9 mouse cellular contexts compared by ENCODE assay signal in genomic region chrX:170674885-170675876, GRCm38 (mm10). TPM values are rescaled to one million over a fixed set of nuclear protein-coding genes. Genes with fewer than 3 reads are reported as not detected.
DNase-seq lines count a peak whose midpoint lies in the region; ATAC-seq and TF ChIP-seq lines count a peak whose summit lies in the region.
"Had no signal": no experiment of that assay in that cellular context is flagged by ENCODE, and none has a peak within 500 bp of the region (broad histone marks: within the 10 kb centered on the region; RNA-seq: fewer than 3 reads in every experiment).

No protein-coding gene starts in this region.

- H3K36me3 ChIP-seq in forebrain, embryonic 12.5 days (replicated peaks), result peaks cover 44% of the 10 kb centered on the region
- H3K36me3 ChIP-seq in forebrain, embryonic 15.5 days, result peaks cover 30% of the 10 kb centered on the region
- peaks cover 4% of the 10 kb centered on the region; the same call in 1 of the 2 replicates for H3K36me3 ChIP-seq in intestine, postnatal 0 days (ENCODE audit: control insufficient read depth, insufficient read depth)
- H3K36me3 ChIP-seq in neural tube, embryonic 15.5 days, result peaks cover 26% of the 10 kb centered on the region

- peaks cover 52% of the 10 kb centered on the region for H3K9me3 ChIP-seq in forebrain, embryonic 12.5 days
- peaks cover 31% of the 10 kb centered on the region for H3K9me3 ChIP-seq in forebrain, embryonic 15.5 days
- peaks cover 29% of the 10 kb centered on the region for H3K9me3 ChIP-seq in intestine, postnatal 0 days (ENCODE audit: control insufficient read depth)
- peaks cover 24% of the 10 kb centered on the region for H3K9me3 ChIP-seq in neural tube, embryonic 15.5 days (replicated peaks)

- no peak overlapping the region for H3K4me2 ChIP-seq in forebrain, embryonic 12.5 days
- no peak overlapping the region for H3K4me2 ChIP-seq in forebrain, embryonic 15.5 days (replicated peaks)
- no peak overlapping the region for H3K4me2 ChIP-seq in intestine, postnatal 0 days (replicated peaks; ENCODE audit: low read depth)
- H3K4me2 ChIP-seq in neural tube, embryonic 15.5 days, result no peak overlapping the region

- H3K27ac ChIP-seq in forebrain, embryonic 12.5 days, result no peak overlapping the region
- H3K27ac ChIP-seq in forebrain, embryonic 15.5 days (replicated peaks), result no peak overlapping the region
- peak overlapping the region; percentile 28; the same call in 1 of the 2 replicates for H3K27ac ChIP-seq in intestine, postnatal 0 days (ENCODE audit: low read depth, low read length)
- H3K27ac ChIP-seq in neural tube, embryonic 15.5 days (replicated peaks), result no peak overlapping the region

- 83% methylated on average over 33 of the region's 39 CpGs for WGBS in forebrain, embryonic 12.5 days
- 82% methylated on average over 39 of the region's 39 CpGs for WGBS in forebrain, embryonic 15.5 days
- WGBS in intestine, postnatal 0 days, result 83% methylated on average over 39 of the region's 39 CpGs
- 76% methylated on average over 39 of the region's 39 CpGs for WGBS in neural tube, embryonic 15.5 days

- no peaks in the 10 kb centered on the region for H3K27me3 ChIP-seq in forebrain, embryonic 12.5 days
- H3K27me3 ChIP-seq in forebrain, embryonic 15.5 days, result no peaks in the 10 kb centered on the region
- no peaks in the 10 kb centered on the region for H3K27me3 ChIP-seq in intestine, postnatal 0 days (replicated peaks; ENCODE audit: control insufficient read depth, insufficient read depth, low read length)
- no peaks in the 10 kb centered on the region for H3K27me3 ChIP-seq in neural tube, embryonic 15.5 days (replicated peaks)

- peak; percentile 48 to 59 for DNase-seq in right cerebral cortex, postnatal 10 days (ENCODE audit: low spot score in 2 of 2)
- no peak for DNase-seq in right cerebral cortex, postnatal 36 days (ENCODE audit: low spot score in 2 of 2)
- no peak for DNase-seq in layer of hippocampus, adult 11-12 months (ENCODE audit: low spot score)

- ATAC-seq in forebrain, embryonic 12.5 days (ENCODE audit: low FRiP score), result peak; percentile 39; the same call in 1 of the 2 replicates
- ATAC-seq in forebrain, embryonic 15.5 days (replicated peaks), result no peak; the same call in 1 of the 2 replicates
- peak; percentile 27 for ATAC-seq in common myeloid progenitor, adult 5-6 weeks (replicated peaks; ENCODE audit: low read depth, poor library complexity, severe bottlenecking)
- peak; percentile 23 for ATAC-seq in intestine, postnatal 0 days
- ATAC-seq in neural tube, embryonic 15.5 days (ENCODE audit: low FRiP score), result peak; percentile 62

- H3K4me3 ChIP-seq in forebrain, embryonic 12.5 days (replicated peaks), result no peak overlapping the region
- H3K4me3 ChIP-seq in forebrain, embryonic 15.5 days, result no peak overlapping the region; the same call in 1 of the 2 replicates
- H3K4me3 ChIP-seq in intestine, postnatal 0 days (ENCODE audit: low read depth, low read length), result no peak overlapping the region
- no peak overlapping the region for H3K4me3 ChIP-seq in neural tube, embryonic 15.5 days (replicated peaks)

- H3K4me1 ChIP-seq in forebrain, embryonic 12.5 days, result no peaks in the 10 kb centered on the region
- no peaks in the 10 kb centered on the region for H3K4me1 ChIP-seq in forebrain, embryonic 15.5 days
- no peaks in the 10 kb centered on the region for H3K4me1 ChIP-seq in intestine, postnatal 0 days (replicated peaks; ENCODE audit: control insufficient read depth, insufficient read depth, low read length)
- H3K4me1 ChIP-seq in neural tube, embryonic 15.5 days, result no peaks in the 10 kb centered on the region

- TF ChIP-seq CTCF in intestine, postnatal 0 days (IDR thresholded peaks at IDR 0.05; ENCODE audit: low read depth), result no peak

- H3K9ac ChIP-seq in forebrain, embryonic 12.5 days, result no peak overlapping the region
- no peak overlapping the region for H3K9ac ChIP-seq in forebrain, embryonic 15.5 days (replicated peaks)
- H3K9ac ChIP-seq in intestine, postnatal 0 days (ENCODE audit: low read depth, low read length), result no peak overlapping the region
- no peak overlapping the region for H3K9ac ChIP-seq in neural tube, embryonic 15.5 days (replicated peaks)

RNA-seq across cellular contexts. Expression of gene Asmt, which starts 2.7 kb away (rescaled TPM):
- polyA plus RNA-seq in forebrain, embryonic 12.5 days (2016; fragmentation: Nextera tagmentation; extraction: Ambion mirVana), result not detected in 2 replicates
- not detected in 2 replicates for polyA plus RNA-seq in forebrain, embryonic 15.5 days (2015; fragmentation: Nextera tagmentation; extraction: Ambion mirVana)
- not detected in 2 replicates for total RNA-seq in common myeloid progenitor, adult 5-6 weeks (2017)
- not detected in 2 replicates for polyA plus RNA-seq in intestine, postnatal 0 days (2015; fragmentation: Nextera tagmentation; extraction: Ambion mirVana)
- polyA plus RNA-seq in neural tube, embryonic 15.5 days (2015; fragmentation: Nextera tagmentation; extraction: Ambion mirVana), result not detected in 2 replicates
- total RNA-seq: gastrocnemius, adult 8-10 months had no signal

Comparison
In these comparisons a context has a peak if more than half of its experiments do, and no peak if none do; other contexts are left out.
1. DNase-seq: peak in right cerebral cortex, postnatal 10 days (2 of 2); none in right cerebral cortex, postnatal 36 days (0 of 2) and layer of hippocampus, adult 11-12 months (single experiment).